Mouse (Mus musculus) heart, embryonic 10.5 days (tissue): ENCODE measurements at regions not wholly inside any gene's neighbourhood (a gene's known extent, or its start where the extent isn't known, plus 50 kb on each side); places are given as distances from the start of the nearest gene placed in this dataset.

ENCODE experiments used
- DNase-seq: peaks from one replicate; pipeline ENCODE4 v3.0.0-alpha.2; 2017; ENCODE audit warnings: low spot score
- H3K27ac ChIP-seq: fragments of 300-500 bp; sonication (generic); 2 replicates; pipeline ENCODE4 v1.5.1; 2016; ENCODE audit warnings: mild to moderate bottlenecking
- H3K27me3 ChIP-seq: fragments of 300-500 bp; sonication (generic); 2 replicates; pipeline ENCODE4 v1.6.1; 2016; ENCODE audit warnings: mild to moderate bottlenecking; ENCODE audit not compliant: poor library complexity, insufficient read depth, severe bottlenecking
- H3K36me3 ChIP-seq: fragments of 300-500 bp; sonication (generic); 2 replicates; pipeline ENCODE4 v1.6.1; 2016; ENCODE audit warnings: mild to moderate bottlenecking, moderate library complexity
- H3K4me1 ChIP-seq: fragments of 300-500 bp; sonication (generic); 2 replicates; pipeline ENCODE4 v1.6.1; 2016; ENCODE audit warnings: mild to moderate bottlenecking
- H3K4me3 ChIP-seq: fragments of 300-500 bp; sonication (generic); 2 replicates; pipeline ENCODE4 v1.5.1; 2016; ENCODE audit warnings: mild to moderate bottlenecking, moderate library complexity
- H3K9me3 ChIP-seq: fragments of 300-500 bp; sonication (generic); 2 replicates; pipeline ENCODE4 v1.6.1; 2016; ENCODE audit warnings: mild to moderate bottlenecking, moderate library complexity
- WGBS: fragments of 180-500 bp; shearing (Covaris S2); methylation state at CpG from one replicate; pipeline ENCODE4 v1.1.7; 2016; 5-methylcytosine and 5-hydroxymethylcytosine counted together

DNA sequence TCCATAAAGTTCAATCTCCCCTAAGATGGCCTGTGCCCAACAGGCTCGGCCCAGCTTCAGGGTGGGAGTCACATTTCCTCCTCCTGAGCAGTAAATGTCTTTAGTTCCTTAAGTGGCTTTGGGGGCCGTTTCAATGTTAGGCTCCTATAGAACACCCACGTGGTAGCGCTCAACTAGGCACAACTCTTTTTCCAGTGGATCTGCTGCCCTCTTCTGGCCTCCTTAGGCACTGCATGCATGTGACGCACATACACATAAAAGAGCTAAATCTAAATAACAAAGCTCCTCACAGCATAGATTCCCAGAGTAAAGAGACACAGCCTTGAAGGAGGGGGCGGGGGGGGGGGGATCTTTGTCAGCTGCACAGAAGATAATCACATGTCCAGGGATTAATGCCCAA is 233.6 kb downstream of the Agtpbp1 start:
- DNase-seq = no peak
- 54% methylated on average over 6 of the region's 6 CpGs for WGBS
- Histone ChIP-seq H3K9me3 (0 out of 2 replicates have a peak, but pooled peaks cover 4% of the 10 kb centered on the region), H3K4me1 (peaks cover 4% of the 10 kb centered on the region; the same call in 1 of the 2 replicates), H3K27me3 (no peaks in the 10 kb centered on the region), H3K27ac (no peak overlapping the region), H3K36me3 (no peaks in the 10 kb centered on the region), H3K4me3 (no peak overlapping the region)

DNA sequence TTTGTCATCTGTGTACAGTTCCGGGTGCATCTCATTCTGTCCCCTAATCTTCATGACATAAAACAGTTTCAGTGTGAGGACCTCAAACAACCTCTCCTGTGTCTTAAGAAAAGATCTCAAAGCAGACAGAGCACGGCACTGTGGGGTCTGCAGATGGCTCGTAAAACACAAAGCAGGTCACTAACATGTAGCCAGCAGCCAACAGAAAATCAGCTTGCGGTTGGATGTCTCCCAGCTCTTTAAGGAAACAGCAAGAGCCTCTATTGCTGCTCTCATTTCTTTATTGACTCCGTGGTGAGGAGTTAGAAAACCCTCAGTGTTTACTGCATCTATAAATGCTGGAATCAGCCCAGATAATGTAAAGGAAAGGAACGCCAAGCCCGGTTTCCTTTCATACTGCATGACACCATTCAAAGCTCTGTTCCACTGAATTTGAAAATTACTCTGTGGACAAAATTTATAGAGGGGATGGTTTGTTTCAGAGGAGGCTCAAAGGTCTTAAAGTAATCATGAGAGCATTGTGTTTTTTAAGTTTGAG is 234.3 kb downstream of the Agtpbp1 start:
- no peak for DNase-seq
- Histone ChIP-seq H3K9me3 (0 out of 2 replicates have a peak, but pooled peaks cover 4% of the 10 kb centered on the region), H3K27me3 (no peaks in the 10 kb centered on the region), H3K4me3 (no peak overlapping the region), H3K36me3 (no peaks in the 10 kb centered on the region), H3K27ac (no peak overlapping the region), H3K4me1 (peaks cover 4% of the 10 kb centered on the region; the same call in 1 of the 2 replicates)
- 82% methylated on average over 7 of the region's 7 CpGs for WGBS

DNA sequence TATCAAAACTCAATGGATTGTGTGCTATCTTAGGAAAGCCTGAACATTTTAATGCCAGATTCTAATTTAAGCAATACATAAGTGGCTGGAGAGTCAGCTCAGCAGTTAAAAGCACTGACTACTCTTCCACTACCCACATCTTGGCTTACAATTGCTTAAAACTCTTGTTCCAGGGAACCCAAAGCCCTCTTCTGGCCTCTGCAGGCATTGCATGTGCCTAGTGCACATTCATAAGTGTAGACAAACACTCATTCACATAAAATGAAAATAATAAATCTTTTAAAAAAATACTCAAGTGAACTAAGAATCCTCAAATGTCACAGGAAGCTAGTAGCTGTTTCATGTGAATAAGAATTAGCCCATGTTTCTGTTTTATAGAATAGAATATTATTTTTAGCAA is 236.5 kb downstream of the Agtpbp1 start:
- no peaks in the 10 kb centered on the region for H3K27me3 ChIP-seq
- 0 out of 2 replicates have a peak, but pooled peaks cover 4% of the 10 kb centered on the region for H3K9me3 ChIP-seq
- DNase-seq = no peak
- no peak overlapping the region for H3K27ac ChIP-seq
- peaks cover 4% of the 10 kb centered on the region; the same call in 1 of the 2 replicates for H3K4me1 ChIP-seq
- H3K4me3 ChIP-seq = no peak overlapping the region
- H3K36me3 ChIP-seq = no peaks in the 10 kb centered on the region

DNA sequence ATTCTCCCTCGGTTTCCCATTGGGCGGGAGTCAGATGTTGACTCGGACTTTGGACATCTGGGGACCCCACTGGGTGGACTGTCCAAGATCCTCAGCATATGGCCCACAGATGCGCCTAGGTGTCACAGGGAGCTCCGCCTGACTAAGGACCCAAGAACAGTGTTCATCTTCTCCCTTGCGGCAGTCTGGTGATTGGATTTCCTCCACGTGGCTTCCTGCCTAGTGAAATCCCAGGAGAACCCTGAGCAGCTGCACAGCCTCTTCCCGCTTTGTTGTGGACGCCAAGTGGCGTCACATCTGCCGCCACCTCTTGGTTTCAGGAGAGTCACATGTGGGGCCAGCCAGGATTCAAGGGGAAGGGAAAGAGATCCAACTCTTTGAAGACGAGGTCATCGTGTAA is 243.2 kb downstream of the Agtpbp1 start:
- 87% methylated on average over 13 of the region's 13 CpGs for WGBS
- DNase-seq = no peak
- Histone ChIP-seq H3K27me3 (no peaks in the 10 kb centered on the region), H3K27ac (no peak overlapping the region), H3K36me3 (no peaks in the 10 kb centered on the region), H3K4me3 (no peak overlapping the region), H3K4me1 (no peaks in the 10 kb centered on the region), H3K9me3 (no peaks in the 10 kb centered on the region)

DNA sequence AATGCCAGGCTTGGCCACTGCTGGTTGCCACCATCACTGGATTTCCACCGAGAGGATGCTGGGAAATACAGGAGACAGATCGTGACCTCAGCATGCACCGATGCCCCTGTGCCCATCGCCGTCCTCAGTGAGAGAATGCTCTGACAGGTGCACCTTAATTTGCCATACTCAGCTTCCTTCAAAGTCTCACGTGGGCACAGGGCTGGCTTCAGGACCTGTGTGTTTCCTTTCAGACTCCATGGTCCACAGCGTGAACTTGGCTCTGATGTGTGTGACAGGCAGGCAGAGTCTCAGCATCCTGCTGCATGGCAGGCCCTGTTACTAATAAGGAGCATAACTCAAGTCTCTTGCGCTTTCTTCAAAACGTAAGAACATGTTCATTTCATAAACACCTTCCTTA is 246.6 kb downstream of the Agtpbp1 start:
- no peak for DNase-seq
- Histone ChIP-seq H3K27me3 (no peaks in the 10 kb centered on the region), H3K36me3 (no peaks in the 10 kb centered on the region), H3K27ac (no peak overlapping the region), H3K9me3 (no peaks in the 10 kb centered on the region), H3K4me3 (no peak overlapping the region), H3K4me1 (no peaks in the 10 kb centered on the region)
- WGBS = 82% methylated on average over 9 of the region's 9 CpGs

DNA sequence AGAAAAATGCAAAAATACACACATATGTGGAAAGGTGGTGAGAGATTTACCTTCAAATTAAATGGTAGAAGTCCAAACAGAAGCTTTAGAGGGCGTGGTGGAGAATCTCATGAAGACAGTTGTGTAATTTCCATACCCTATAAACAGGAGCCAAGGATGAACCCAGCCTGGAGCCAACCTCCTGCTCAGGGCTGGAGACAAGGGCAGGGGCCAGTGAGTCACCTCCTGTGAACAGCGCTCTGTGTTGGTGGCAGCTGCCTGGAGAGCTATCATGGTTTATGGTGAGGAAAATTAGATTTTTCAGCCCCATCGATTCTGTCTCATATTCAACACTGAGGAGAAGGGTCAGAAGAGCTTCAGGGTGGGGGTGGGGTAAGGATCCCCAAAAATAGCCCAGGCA is 261.1 kb downstream of the Agtpbp1 start:
- no peaks in the 10 kb centered on the region for H3K27me3 ChIP-seq
- H3K36me3 ChIP-seq = no peaks in the 10 kb centered on the region
- H3K4me3 ChIP-seq = no peak overlapping the region
- 84% methylated on average over 3 of the region's 3 CpGs for WGBS
- DNase-seq = no peak
- no peaks in the 10 kb centered on the region for H3K4me1 ChIP-seq
- no peaks in the 10 kb centered on the region for H3K9me3 ChIP-seq
- H3K27ac ChIP-seq = no peak overlapping the region

DNA sequence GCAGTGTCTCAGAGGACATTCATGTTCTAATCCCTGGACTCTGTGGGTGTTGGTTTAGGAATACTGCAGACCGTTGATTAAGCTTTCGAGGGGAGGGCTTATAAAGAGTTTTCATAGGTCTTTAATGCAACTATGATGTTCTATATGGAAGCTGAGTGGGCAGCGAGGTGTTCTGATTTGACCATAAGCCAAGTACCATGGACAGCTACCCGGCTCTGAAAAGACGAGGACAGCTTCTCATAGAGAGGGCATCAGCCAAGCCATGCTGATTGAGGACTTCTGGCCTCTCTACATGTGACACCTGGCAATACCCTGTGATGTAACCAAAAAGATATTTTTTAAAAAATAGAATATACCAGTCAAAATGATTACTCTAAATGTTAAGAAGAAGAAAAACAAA is 261.6 kb downstream of the Agtpbp1 start:
- no peaks in the 10 kb centered on the region for H3K9me3 ChIP-seq
- 36% methylated on average over 5 of the region's 5 CpGs for WGBS

DNA sequence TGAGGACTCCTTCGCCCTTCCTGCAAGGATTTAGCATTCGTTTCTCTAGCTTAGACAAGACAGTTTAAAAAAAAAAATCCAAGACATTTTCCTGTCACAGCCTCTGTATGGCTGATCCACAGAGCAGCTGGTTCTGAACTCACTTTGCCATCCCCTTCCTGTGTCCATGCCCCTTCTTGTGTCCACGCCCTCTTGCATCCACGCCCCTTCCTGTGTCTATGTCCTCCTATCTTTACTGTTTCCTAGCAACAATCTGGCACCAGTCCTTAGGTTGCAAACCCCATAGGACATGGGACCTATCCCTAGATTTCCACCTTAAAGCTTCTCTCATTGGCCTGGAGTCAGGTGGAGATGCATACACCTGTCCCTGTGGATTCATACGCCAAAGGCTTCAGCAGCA is 264.8 kb downstream of the Agtpbp1 start:
- H3K27ac ChIP-seq = no peak overlapping the region
- H3K4me1 ChIP-seq = no peaks in the 10 kb centered on the region
- H3K27me3 ChIP-seq = no peaks in the 10 kb centered on the region
- no peak for DNase-seq
- H3K9me3 ChIP-seq = no peaks in the 10 kb centered on the region
- no peaks in the 10 kb centered on the region for H3K36me3 ChIP-seq
- WGBS = 80% methylated on average over 5 of the region's 5 CpGs
- H3K4me3 ChIP-seq = no peak overlapping the region

More for the DNA sequence above, 261.6 kb downstream of the Agtpbp1 start:
- Histone ChIP-seq H3K27me3 (no peaks in the 10 kb centered on the region), H3K36me3 (no peaks in the 10 kb centered on the region), H3K4me3 (no peak overlapping the region), H3K27ac (no peak overlapping the region), H3K4me1 (no peaks in the 10 kb centered on the region)
- no peak for DNase-seq

DNA sequence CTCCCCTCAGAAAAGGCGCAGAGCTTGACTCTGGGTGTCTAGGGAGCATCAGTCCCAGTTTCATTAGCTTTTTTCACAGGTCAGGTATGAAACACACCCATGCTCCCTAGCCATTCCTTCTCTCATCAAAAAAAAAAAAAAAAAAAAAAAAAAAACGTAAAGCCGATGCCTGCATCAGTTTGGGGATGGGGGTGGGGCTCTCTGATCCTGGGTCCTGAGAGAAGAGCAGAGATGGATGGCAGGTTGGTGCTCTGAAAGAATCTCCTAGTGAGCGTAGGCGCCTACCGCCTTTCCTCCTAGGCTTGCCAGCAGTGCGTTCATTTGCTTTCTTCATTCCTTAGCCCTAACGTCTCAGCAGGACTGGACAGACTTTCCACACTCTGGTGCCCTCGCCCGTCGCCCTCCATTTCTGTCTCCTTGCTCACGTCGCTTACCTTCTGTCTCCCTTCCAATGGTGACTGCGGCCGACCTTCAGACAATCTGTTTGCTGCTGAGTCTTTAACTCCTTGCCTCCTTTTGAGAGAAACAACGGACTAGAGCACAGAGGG is 267.5 kb downstream of the Agtpbp1 start:
- H3K27me3 ChIP-seq = no peaks in the 10 kb centered on the region
- H3K27ac ChIP-seq = no peak overlapping the region
- DNase-seq = no peak
- no peaks in the 10 kb centered on the region for H3K36me3 ChIP-seq
- 72% methylated on average over 16 of the region's 16 CpGs for WGBS
- H3K9me3 ChIP-seq = no peaks in the 10 kb centered on the region
- H3K4me3 ChIP-seq = no peak overlapping the region
- H3K4me1 ChIP-seq = no peaks in the 10 kb centered on the region

DNA sequence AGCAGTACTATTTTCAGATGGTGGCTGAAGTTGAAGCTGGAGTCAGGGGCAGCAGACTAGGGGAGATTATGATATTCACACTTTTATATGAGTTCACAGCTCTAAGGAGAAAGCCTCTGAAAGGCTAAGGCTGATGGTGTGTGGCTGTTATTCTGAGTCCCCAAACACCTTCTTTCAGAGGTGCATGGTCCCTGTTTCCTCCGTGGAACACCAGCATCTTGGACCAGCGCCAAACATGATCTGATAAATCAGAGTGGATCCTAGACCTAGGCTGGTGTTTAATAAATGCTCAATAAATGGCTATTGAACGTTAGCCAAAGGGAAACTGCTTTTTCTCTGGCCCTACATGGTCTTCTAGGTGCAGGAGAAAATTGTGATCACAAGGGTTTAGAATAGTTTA is 269.2 kb downstream of the Agtpbp1 start:
- no peak overlapping the region for H3K27ac ChIP-seq
- no peaks in the 10 kb centered on the region for H3K4me1 ChIP-seq
- DNase-seq = no peak
- no peaks in the 10 kb centered on the region for H3K27me3 ChIP-seq
- H3K9me3 ChIP-seq = no peaks in the 10 kb centered on the region
- WGBS = 64% methylated on average over 3 of the region's 3 CpGs
- no peak overlapping the region for H3K4me3 ChIP-seq
- H3K36me3 ChIP-seq = no peaks in the 10 kb centered on the region

DNA sequence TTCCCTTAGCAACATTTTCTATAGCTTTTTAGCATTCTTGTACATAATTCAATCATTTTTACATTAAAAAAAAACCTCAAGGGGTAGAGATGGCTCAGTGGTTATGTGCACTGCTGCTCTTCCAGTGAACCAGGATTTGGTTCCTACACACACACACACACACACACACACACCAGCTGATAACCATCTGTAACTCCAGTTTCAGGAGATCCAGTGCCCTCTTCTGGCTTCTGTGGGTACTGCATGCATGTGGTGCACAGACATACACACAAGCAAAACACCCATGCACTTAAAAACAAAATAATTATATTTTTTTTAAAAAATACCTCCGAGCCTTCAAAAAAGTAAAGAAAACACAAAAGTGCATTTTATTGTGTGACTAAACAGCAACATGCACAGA is 270.6 kb downstream of the Agtpbp1 start:
- no peaks in the 10 kb centered on the region for H3K9me3 ChIP-seq
- H3K27ac ChIP-seq = no peak overlapping the region
- WGBS = 62% methylated on average over 1 of the region's 1 CpGs
- no peak overlapping the region for H3K4me3 ChIP-seq
- no peaks in the 10 kb centered on the region for H3K36me3 ChIP-seq
- H3K27me3 ChIP-seq = no peaks in the 10 kb centered on the region
- DNase-seq = no peak
- no peaks in the 10 kb centered on the region for H3K4me1 ChIP-seq

DNA sequence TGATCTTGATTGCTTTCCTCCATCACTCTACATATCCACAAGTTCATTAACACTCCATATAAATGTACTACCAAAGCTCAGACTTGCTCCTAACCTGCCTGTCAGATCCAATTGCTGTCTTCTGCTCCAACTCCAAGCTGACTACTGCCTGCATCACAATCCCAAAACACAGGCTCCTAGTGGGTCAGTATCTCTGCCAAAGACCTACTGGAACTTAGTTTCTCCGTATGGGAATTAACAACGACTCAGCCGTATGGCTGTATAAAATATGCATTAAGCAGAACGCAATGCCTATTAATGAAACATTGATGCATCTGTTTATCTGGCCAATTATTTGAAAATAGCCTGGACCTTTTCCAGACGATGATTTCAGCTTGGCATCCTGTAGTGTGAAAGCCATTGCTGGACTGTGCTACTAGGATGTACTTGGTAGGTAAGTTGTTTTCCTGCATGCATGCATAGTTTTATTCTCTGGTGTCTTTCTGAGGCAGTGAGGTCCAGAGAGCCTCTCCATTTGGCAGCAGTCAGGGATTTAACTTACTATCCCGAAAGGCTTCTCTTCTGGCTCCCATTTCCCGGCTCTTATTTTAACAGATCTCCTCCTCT is 271.2 kb downstream of the Agtpbp1 start:
- Histone ChIP-seq H3K4me3 (no peak overlapping the region), H3K4me1 (no peaks in the 10 kb centered on the region), H3K9me3 (no peaks in the 10 kb centered on the region), H3K27ac (no peak overlapping the region), H3K27me3 (no peaks in the 10 kb centered on the region), H3K36me3 (no peaks in the 10 kb centered on the region)
- WGBS = 90% methylated on average over 7 of the region's 7 CpGs
- no peak for DNase-seq

DNA sequence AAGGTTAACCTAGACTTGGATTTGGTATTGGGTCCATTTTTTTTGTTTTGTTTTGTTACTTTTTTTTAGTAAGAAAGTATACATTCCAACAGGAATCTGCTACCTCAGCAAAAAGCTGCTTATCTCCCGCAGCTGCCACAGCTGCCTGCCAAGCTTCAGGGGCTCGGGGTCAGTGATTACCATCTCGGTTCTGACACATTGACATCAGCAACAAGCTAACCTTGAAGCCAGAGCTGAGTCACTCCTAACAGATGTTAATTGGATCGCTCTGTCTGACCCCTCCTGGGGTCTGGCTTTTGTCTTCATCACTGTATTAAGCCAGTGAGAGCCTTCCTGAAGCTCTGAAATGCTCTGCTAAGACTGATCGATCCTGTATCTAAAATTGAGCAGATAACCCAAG is 292.1 kb downstream of the Agtpbp1 start:
- WGBS = 1% methylated on average over 5 of the region's 5 CpGs
- Histone ChIP-seq H3K27me3 (no peaks in the 10 kb centered on the region), H3K9me3 (no peaks in the 10 kb centered on the region), H3K4me1 (peaks cover 3% of the 10 kb centered on the region; the same call in 1 of the 2 replicates), H3K27ac (no peak overlapping the region), H3K36me3 (no peaks in the 10 kb centered on the region), H3K4me3 (no peak overlapping the region)
- DNase-seq = no peak

DNA sequence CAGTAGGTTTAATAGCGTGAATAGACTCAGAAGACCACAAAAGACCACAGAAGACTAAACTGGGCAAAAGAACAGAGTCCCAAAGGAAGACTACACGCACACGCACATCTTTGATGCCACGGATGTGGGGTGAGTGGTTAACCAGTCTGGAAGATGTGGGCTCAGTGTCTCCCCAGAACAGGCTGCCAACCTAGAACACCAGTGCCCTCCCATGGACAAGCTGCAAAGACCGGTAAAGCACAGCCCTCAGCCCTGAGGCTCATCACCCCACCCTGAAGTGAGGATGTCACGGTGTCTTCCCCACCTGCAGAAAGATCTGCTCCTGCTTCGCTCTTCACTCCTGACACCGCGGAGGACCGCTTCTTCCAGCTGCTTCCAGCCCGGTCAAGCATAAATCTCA is 295.9 kb downstream of the Agtpbp1 start:
- 79% methylated on average over 11 of the region's 11 CpGs for WGBS

More for the DNA sequence above, 295.9 kb downstream of the Agtpbp1 start:
- no peaks in the 10 kb centered on the region for H3K36me3 ChIP-seq
- H3K27me3 ChIP-seq = no peaks in the 10 kb centered on the region
- H3K9me3 ChIP-seq = no peaks in the 10 kb centered on the region
- peaks cover 3% of the 10 kb centered on the region; the same call in 1 of the 2 replicates for H3K4me1 ChIP-seq
- DNase-seq = no peak
- H3K4me3 ChIP-seq = no peak overlapping the region
- H3K27ac ChIP-seq = no peak overlapping the region
